Mouse (Mus musculus): ENCODE measurements around the gene Mrpl36.

- no peak for TF ChIP-seq CTCF (IDR thresholded peaks at IDR 0.05; ENCODE audit: control insufficient read depth, insufficient read depth, insufficient read length)
- no peak for TF ChIP-seq MAX (IDR thresholded peaks at IDR 0.05)
- TF ChIP-seq MYOD1 (IDR thresholded peaks at IDR 0.05; ENCODE audit: control insufficient read depth, insufficient read length, low read depth), result no peak
- TF ChIP-seq USF1 (IDR thresholded peaks at IDR 0.05; ENCODE audit: low read depth), result no peak
- no peak for TF ChIP-seq MYOG (IDR thresholded peaks at IDR 0.05; ENCODE audit: control insufficient read depth, extremely low read depth, insufficient read length)
Observed at GRCm38 (mm10) chr13:73306085-73306410, 22.3 kb upstream of the Mrpl36 start.
